Mouse (Mus musculus): ENCODE data around the gene Adgra3. TPM values are rescaled to one million over a fixed set of nuclear protein-coding genes. Genes with fewer than 3 reads are reported as not detected.

The Adgra3 gene
- polyA plus RNA-seq, 1 experiment, result 27.7 TPM

DNA sequence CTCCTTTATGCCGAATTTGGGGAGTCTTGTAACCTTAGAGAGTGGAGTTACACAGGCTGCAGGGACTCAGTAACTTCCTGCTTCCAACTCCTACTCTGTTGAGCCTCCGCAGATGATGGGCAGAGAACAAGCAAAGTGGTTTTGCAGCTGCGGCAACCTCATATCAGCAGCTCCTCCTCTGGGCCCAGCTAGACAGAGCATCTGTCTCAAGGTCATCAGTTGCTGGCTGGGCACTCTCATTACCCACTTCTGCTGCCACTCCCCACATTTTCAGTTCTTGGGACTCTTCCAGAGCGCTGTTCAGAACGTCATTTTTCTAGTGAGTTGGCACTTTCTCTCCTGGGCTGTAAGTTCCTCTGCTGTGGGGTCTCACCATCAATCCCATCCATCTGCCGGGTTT is 24.6 kb downstream of the Adgra3 start:
- H3ac ChIP-seq (ENCODE audit: control insufficient read depth, insufficient read length), result no peak overlapping the region
- no peaks in the 10 kb centered on the region for H3K36me3 ChIP-seq (ENCODE audit: control insufficient read depth, insufficient read depth)
- peak; percentile 29 for TF ChIP-seq POLR2A (IDR thresholded peaks at IDR 0.05; ENCODE audit: insufficient read length, low read depth)
- no peak for TF ChIP-seq E2F4 (IDR thresholded peaks at IDR 0.05; ENCODE audit: insufficient read depth)
- TF ChIP-seq MYOG (IDR thresholded peaks at IDR 0.05; ENCODE audit: control insufficient read depth in 1 of 3, insufficient read depth in 1 of 3, insufficient read length in 2 of 3, low read depth in 2 of 3), result peak in 1 of 3 experiments; percentile 75
- no peak for TF ChIP-seq CEBPB (IDR thresholded peaks at IDR 0.05; ENCODE audit: insufficient read depth, poor library complexity, severe bottlenecking)
- no peak for TF ChIP-seq TCF12 (IDR thresholded peaks at IDR 0.05; ENCODE audit: insufficient read depth, poor library complexity, severe bottlenecking)
- no peak for TF ChIP-seq USF1 (IDR thresholded peaks at IDR 0.05; ENCODE audit: low read depth)
- no peak for TF ChIP-seq SRF (IDR thresholded peaks at IDR 0.05; ENCODE audit: control insufficient read depth, insufficient read length, low read depth)
- TF ChIP-seq TCF3 (IDR thresholded peaks at IDR 0.05; ENCODE audit: insufficient read length, low read depth), result no peak
- TF ChIP-seq MAX (IDR thresholded peaks at IDR 0.05; ENCODE audit: low read depth), result no peak
- TF ChIP-seq MYOD1 (IDR thresholded peaks at IDR 0.05; ENCODE audit: control insufficient read depth in 1 of 3, insufficient read length in 2 of 3, low read depth in 2 of 3), result peak in 2 of 3 experiments; percentile 69 to 81
- no peak for TF ChIP-seq POLR2AphosphoS2 (IDR thresholded peaks at IDR 0.05; ENCODE audit: insufficient read length, low read depth)
- no peak for TF ChIP-seq REST (IDR thresholded peaks at IDR 0.05; ENCODE audit: insufficient read depth, insufficient read length)
- no peaks in the 10 kb centered on the region for H3K27me3 ChIP-seq (ENCODE audit: control insufficient read depth, insufficient read depth, insufficient read length)
- H3K4me3 ChIP-seq, result peak overlapping the region; percentile 10
- H3K79me2 ChIP-seq (ENCODE audit: control insufficient read depth, insufficient read depth), result peaks cover 71% of the 10 kb centered on the region
- peak overlapping the region; percentile 93 for H3K4me2 ChIP-seq (ENCODE audit: low read depth)

DNA sequence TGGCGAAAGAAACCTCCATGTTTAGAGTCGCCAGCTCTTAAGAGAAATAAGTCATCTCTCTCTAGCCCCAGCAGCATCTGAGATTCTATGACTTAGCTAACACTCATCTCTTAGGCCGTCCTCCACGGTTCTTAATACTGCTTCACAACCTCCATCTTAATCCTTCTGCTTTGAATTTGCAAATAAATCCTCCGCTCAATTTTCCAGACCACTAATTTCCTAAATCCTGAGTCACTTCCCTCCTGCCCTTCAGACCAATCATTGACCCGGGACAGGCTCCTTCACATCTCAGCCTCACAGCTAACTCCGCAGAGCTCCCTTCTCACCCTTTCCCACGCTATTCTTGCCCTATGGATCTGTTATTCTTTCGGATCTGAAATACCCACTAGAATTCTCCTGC is 25.1 kb downstream of the Adgra3 start:
- TF ChIP-seq E2F4 (IDR thresholded peaks at IDR 0.05; ENCODE audit: insufficient read depth) (no peak), REST (IDR thresholded peaks at IDR 0.05; ENCODE audit: insufficient read depth, insufficient read length) (no peak), MYOG (IDR thresholded peaks at IDR 0.05; ENCODE audit: control insufficient read depth in 1 of 3, insufficient read depth in 1 of 3, insufficient read length in 2 of 3, low read depth in 2 of 3) (no peak), CEBPB (IDR thresholded peaks at IDR 0.05; ENCODE audit: insufficient read depth, poor library complexity, severe bottlenecking) (no peak), POLR2A (IDR thresholded peaks at IDR 0.05; ENCODE audit: insufficient read length, low read depth) (no peak), MAX (IDR thresholded peaks at IDR 0.05; ENCODE audit: low read depth) (no peak), POLR2AphosphoS2 (IDR thresholded peaks at IDR 0.05; ENCODE audit: insufficient read length, low read depth) (no peak)
- Histone ChIP-seq H3K4me3 (peak overlapping the region; percentile 10), H3K36me3 (ENCODE audit: control insufficient read depth, insufficient read depth) (no peaks in the 10 kb centered on the region), H3ac (ENCODE audit: control insufficient read depth, insufficient read length) (no peak overlapping the region), H3K27me3 (ENCODE audit: control insufficient read depth, insufficient read depth, insufficient read length) (no peaks in the 10 kb centered on the region), H3K79me2 (ENCODE audit: control insufficient read depth, insufficient read depth) (peaks cover 71% of the 10 kb centered on the region), H3K4me2 (ENCODE audit: low read depth) (peak overlapping the region; percentile 93)

DNA sequence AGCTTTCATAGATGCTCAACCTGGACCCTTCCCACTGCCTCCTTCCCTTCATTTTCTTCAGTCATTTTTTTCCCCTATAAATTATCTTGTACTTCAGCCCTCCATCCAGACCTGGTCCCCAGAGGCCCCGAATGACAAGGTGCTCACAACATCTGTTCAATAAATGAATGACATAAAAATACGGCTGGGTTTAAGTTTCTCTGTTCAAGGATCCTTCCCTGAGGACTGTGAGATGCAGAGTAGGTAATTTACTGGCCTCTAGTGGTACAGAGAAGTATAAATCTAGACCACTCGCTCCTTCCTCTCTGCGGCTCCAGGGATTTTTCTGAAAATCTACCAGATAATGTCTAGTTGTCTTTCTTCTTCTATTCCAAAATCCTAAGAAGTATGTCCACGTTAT is 26.5 kb downstream of the Adgra3 start:
- no peak overlapping the region for H3K4me3 ChIP-seq
- TF ChIP-seq POLR2AphosphoS2 (IDR thresholded peaks at IDR 0.05; ENCODE audit: insufficient read length, low read depth) (no peak), MYOG (IDR thresholded peaks at IDR 0.05; ENCODE audit: control insufficient read depth in 1 of 3, insufficient read depth in 1 of 3, insufficient read length in 2 of 3, low read depth in 2 of 3) (no peak), TCF12 (IDR thresholded peaks at IDR 0.05; ENCODE audit: insufficient read depth, poor library complexity, severe bottlenecking) (no peak), E2F4 (IDR thresholded peaks at IDR 0.05; ENCODE audit: insufficient read depth) (no peak), SRF (IDR thresholded peaks at IDR 0.05; ENCODE audit: control insufficient read depth, insufficient read length, low read depth) (no peak), MAX (IDR thresholded peaks at IDR 0.05; ENCODE audit: low read depth) (no peak), POLR2A (IDR thresholded peaks at IDR 0.05; ENCODE audit: insufficient read length, low read depth) (no peak), MYOD1 (IDR thresholded peaks at IDR 0.05; ENCODE audit: control insufficient read depth in 1 of 3, insufficient read length in 2 of 3, low read depth in 2 of 3) (no peak)
- peaks cover 76% of the 10 kb centered on the region for H3K79me2 ChIP-seq (ENCODE audit: control insufficient read depth, insufficient read depth)
- H3K36me3 ChIP-seq (ENCODE audit: control insufficient read depth, insufficient read depth), result no peaks in the 10 kb centered on the region
- H3ac ChIP-seq (ENCODE audit: control insufficient read depth, insufficient read length), result no peak overlapping the region
- peak overlapping the region; percentile 93 for H3K4me2 ChIP-seq (ENCODE audit: low read depth)
- no peaks in the 10 kb centered on the region for H3K27me3 ChIP-seq (ENCODE audit: control insufficient read depth, insufficient read depth, insufficient read length)

DNA sequence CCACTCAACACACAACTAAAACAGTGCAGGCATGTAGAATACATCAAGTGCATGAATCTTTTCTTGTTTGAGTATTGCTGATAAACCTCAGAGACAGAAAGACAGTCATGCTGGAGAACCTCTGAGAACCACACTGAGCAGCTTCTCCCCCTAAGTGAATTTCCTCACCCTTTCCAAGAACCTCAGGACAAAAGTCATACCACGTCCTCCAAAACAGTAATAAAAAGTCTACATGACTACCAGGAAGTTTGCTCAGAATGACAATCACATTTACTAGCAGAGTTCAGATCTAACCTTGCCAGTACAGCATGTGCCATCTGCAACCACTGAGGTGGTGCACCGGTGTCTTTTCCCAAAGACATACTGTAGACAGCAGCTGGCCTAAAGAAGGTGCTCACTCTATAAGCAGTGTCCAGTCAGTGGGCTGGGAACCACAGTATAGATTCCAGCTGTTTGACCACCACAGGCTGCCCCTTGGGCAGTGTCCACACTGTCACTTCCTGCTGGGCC is 27.0 kb downstream of the Adgra3 start:
- H3K36me3 ChIP-seq (ENCODE audit: control insufficient read depth, insufficient read depth), result no peaks in the 10 kb centered on the region
- H3K4me3 ChIP-seq, result no peak overlapping the region
- peak overlapping the region; percentile 93 for H3K4me2 ChIP-seq (ENCODE audit: low read depth)
- H3K27me3 ChIP-seq (ENCODE audit: control insufficient read depth, insufficient read depth, insufficient read length), result no peaks in the 10 kb centered on the region
- TF ChIP-seq MAX (IDR thresholded peaks at IDR 0.05; ENCODE audit: low read depth), result no peak
- TF ChIP-seq TCF3 (IDR thresholded peaks at IDR 0.05; ENCODE audit: insufficient read length, low read depth), result no peak
- TF ChIP-seq CEBPB (IDR thresholded peaks at IDR 0.05; ENCODE audit: insufficient read depth, poor library complexity, severe bottlenecking), result no peak
- TF ChIP-seq POLR2A (IDR thresholded peaks at IDR 0.05; ENCODE audit: insufficient read length, low read depth), result no peak
- TF ChIP-seq MYOD1 (IDR thresholded peaks at IDR 0.05; ENCODE audit: control insufficient read depth in 1 of 3, insufficient read length in 2 of 3, low read depth in 2 of 3), result no peak
- no peak overlapping the region for H3ac ChIP-seq (ENCODE audit: control insufficient read depth, insufficient read length)
- H3K79me2 ChIP-seq (ENCODE audit: control insufficient read depth, insufficient read depth), result peaks cover 76% of the 10 kb centered on the region

DNA sequence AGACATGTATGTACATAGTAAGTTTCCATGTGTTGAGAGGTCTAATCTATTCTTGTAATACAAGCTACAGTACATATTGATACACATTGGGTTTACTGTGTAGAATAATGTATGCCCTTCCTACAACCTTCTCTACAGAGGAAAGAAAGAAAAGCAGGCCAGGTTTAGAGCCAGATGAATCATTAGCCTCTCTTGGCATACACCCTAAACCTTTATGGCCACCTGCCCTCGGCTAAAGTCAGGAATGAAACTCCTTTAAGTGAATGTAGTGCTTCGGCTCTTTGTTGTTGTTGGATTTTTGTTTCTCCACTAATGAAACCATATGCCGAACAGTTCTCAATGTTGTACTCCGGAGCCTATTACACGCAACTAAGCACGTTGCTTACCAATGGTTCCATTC is 27.5 kb downstream of the Adgra3 start:
- H3ac ChIP-seq (ENCODE audit: control insufficient read depth, insufficient read length), result no peak overlapping the region
- no peaks in the 10 kb centered on the region for H3K27me3 ChIP-seq (ENCODE audit: control insufficient read depth, insufficient read depth, insufficient read length)
- H3K36me3 ChIP-seq (ENCODE audit: control insufficient read depth, insufficient read depth), result no peaks in the 10 kb centered on the region
- H3K79me2 ChIP-seq (ENCODE audit: control insufficient read depth, insufficient read depth), result peaks cover 72% of the 10 kb centered on the region
- TF ChIP-seq USF1 (IDR thresholded peaks at IDR 0.05; ENCODE audit: low read depth), result no peak
- no peak for TF ChIP-seq MYOD1 (IDR thresholded peaks at IDR 0.05; ENCODE audit: control insufficient read depth in 1 of 3, insufficient read length in 2 of 3, low read depth in 2 of 3)
- no peak for TF ChIP-seq MYOG (IDR thresholded peaks at IDR 0.05; ENCODE audit: control insufficient read depth in 1 of 3, insufficient read depth in 1 of 3, insufficient read length in 2 of 3, low read depth in 2 of 3)
- no peak for TF ChIP-seq POLR2A (IDR thresholded peaks at IDR 0.05; ENCODE audit: insufficient read length, low read depth)
- no peak for TF ChIP-seq REST (IDR thresholded peaks at IDR 0.05; ENCODE audit: insufficient read depth, insufficient read length)
- no peak for TF ChIP-seq MAX (IDR thresholded peaks at IDR 0.05; ENCODE audit: low read depth)
- no peak for TF ChIP-seq CEBPB (IDR thresholded peaks at IDR 0.05; ENCODE audit: insufficient read depth, poor library complexity, severe bottlenecking)
- TF ChIP-seq E2F4 (IDR thresholded peaks at IDR 0.05; ENCODE audit: insufficient read depth), result no peak
- TF ChIP-seq POLR2AphosphoS2 (IDR thresholded peaks at IDR 0.05; ENCODE audit: insufficient read length, low read depth), result no peak
- no peak for TF ChIP-seq TCF12 (IDR thresholded peaks at IDR 0.05; ENCODE audit: insufficient read depth, poor library complexity, severe bottlenecking)
- no peak for TF ChIP-seq SRF (IDR thresholded peaks at IDR 0.05; ENCODE audit: control insufficient read depth, insufficient read length, low read depth)
- no peak for TF ChIP-seq TCF3 (IDR thresholded peaks at IDR 0.05; ENCODE audit: insufficient read length, low read depth)
- no peak overlapping the region for H3K4me2 ChIP-seq (ENCODE audit: low read depth)
- no peak overlapping the region for H3K4me3 ChIP-seq
